Mouse (Mus musculus) CH12.LX (cell line): Measurements from ENCODE around the gene Itsn1. TPM values are rescaled to one million over a fixed set of nuclear protein-coding genes. Genes with fewer than 3 reads are reported as not detected.

ENCODE experiments used
- DNase-seq: peaks from one replicate; pipeline ENCODE4 v3.0.0-alpha.2; 2013; ENCODE audit errors: extremely low read depth
- H3K27ac ChIP-seq: 2 replicates; pipeline ENCODE4 v1.5.1; 2012; ENCODE audit warnings: low read depth, mild to moderate bottlenecking, control low read depth, moderate library complexity; ENCODE audit not compliant: insufficient read depth
- H3K27me3 ChIP-seq: replicated peaks from 2 replicates; pipeline ENCODE3; 2012; ENCODE audit warnings: inconsistent platforms
- H3K36me3 ChIP-seq, 2 experiments: replicated peaks in 1 of 2; 2 replicates each; pipeline versions ENCODE3 to v1.6.1; 2012; ENCODE audit warnings: inconsistent platforms in 1 of 2, low read length in 1 of 2, mild to moderate bottlenecking in 1 of 2, mixed read lengths in 1 of 2, moderate library complexity in 1 of 2; ENCODE audit not compliant: control insufficient read depth in 1 of 2, insufficient read depth in 1 of 2
- H3K4me1 ChIP-seq, 2 experiments: 2 replicates each; pipeline ENCODE4 v1.6.1; 2012; ENCODE audit warnings: inconsistent platforms in 1 of 2, moderate library complexity in 1 of 2; ENCODE audit not compliant: insufficient read depth in 2 of 2, control insufficient read depth in 1 of 2
- H3K4me2 ChIP-seq: 2 replicates; pipeline ENCODE4 v1.6.1; 2012; ENCODE audit warnings: low read depth, mild to moderate bottlenecking, control low read depth; ENCODE audit not compliant: poor library complexity, insufficient read depth, severe bottlenecking
- H3K4me3 ChIP-seq, 3 experiments: fragments of 150-350 bp in 1 of 3; sonication (generic) in 1 of 3; replicated peaks in 1 of 3; 2 replicates each; pipeline versions ENCODE3 to v1.5.1; 2011 to 2012; ENCODE audit warnings: low read depth in 2 of 3, low read length in 2 of 3, mild to moderate bottlenecking in 2 of 3, moderate library complexity in 2 of 3, control low read depth in 1 of 3, improper control_type of control experiment in 1 of 3, inconsistent platforms in 1 of 3, mixed read lengths in 1 of 3; ENCODE audit not compliant: poor library complexity in 1 of 3
- H3K79me2 ChIP-seq: replicated peaks from 2 replicates; pipeline ENCODE4 v1.6.1; 2012; ENCODE audit warnings: mild to moderate bottlenecking, moderate library complexity; ENCODE audit not compliant: control insufficient read depth, poor library complexity, insufficient read depth, severe bottlenecking; ENCODE audit errors: extremely low read depth
- H3K9ac ChIP-seq: 2 replicates; pipeline ENCODE4 v1.6.1; 2012; ENCODE audit warnings: low read depth, mild to moderate bottlenecking, control low read depth, moderate library complexity; ENCODE audit not compliant: insufficient read depth
- H3K9me3 ChIP-seq: replicated peaks from 2 replicates; pipeline ENCODE3; 2012; ENCODE audit warnings: low read length, inconsistent platforms, mixed read lengths
- CHD1 ChIP-seq: IDR thresholded peaks from 2 replicates; pipeline ENCODE4 v1.6.1; 2012; ENCODE audit warnings: low read depth, low read length, improper control_type of control experiment, inconsistent platforms
- CHD2 ChIP-seq: IDR thresholded peaks from 2 replicates; pipeline ENCODE4 v1.6.1; 2011; ENCODE audit warnings: low read length, improper control_type of control experiment
- CTCF ChIP-seq, 2 experiments: IDR thresholded peaks in 1 of 2; conservative IDR thresholded peaks in 1 of 2; 2 replicates each; pipeline ENCODE4 v1.5.1; 2011 to 2012; ENCODE audit warnings: low read depth in 2 of 2, low read length in 2 of 2, improper control_type of control experiment in 1 of 2, inconsistent platforms in 1 of 2, mild to moderate bottlenecking in 1 of 2, moderate library complexity in 1 of 2
- ELF1 ChIP-seq: IDR thresholded peaks from 2 replicates; pipeline ENCODE4 v1.6.1; 2014; ENCODE audit warnings: low read depth, mild to moderate bottlenecking, inconsistent platforms, low read length, improper control_type of control experiment
- EP300 ChIP-seq: IDR thresholded peaks from 2 replicates; pipeline ENCODE4 v1.6.1; 2011; ENCODE audit warnings: low read length, improper control_type of control experiment
- ETS1 ChIP-seq: conservative IDR thresholded peaks from 2 replicates; pipeline ENCODE4 v1.6.1; 2012; ENCODE audit warnings: low read depth, mild to moderate bottlenecking, inconsistent platforms, low read length, improper control_type of control experiment, moderate library complexity
- JUN ChIP-seq: IDR thresholded peaks from 2 replicates; pipeline ENCODE4 v1.6.1; 2011; ENCODE audit warnings: low read depth, mild to moderate bottlenecking, low read length, improper control_type of control experiment, moderate library complexity; ENCODE audit not compliant: insufficient read depth
- MAFK ChIP-seq: IDR thresholded peaks from 2 replicates; pipeline ENCODE4 v1.6.1; 2011; ENCODE audit warnings: low read length, improper control_type of control experiment; ENCODE audit not compliant: insufficient replicate concordance
- MAX ChIP-seq: IDR thresholded peaks from 2 replicates; pipeline ENCODE4 v1.6.1; 2011; ENCODE audit warnings: low read length, improper control_type of control experiment
- NRF1 ChIP-seq: IDR thresholded peaks from 2 replicates; pipeline ENCODE4 v1.6.1; 2014; ENCODE audit warnings: low read depth, mild to moderate bottlenecking, inconsistent platforms, low read length, improper control_type of control experiment, moderate library complexity
- POLR2A ChIP-seq: IDR thresholded peaks from 2 replicates; pipeline ENCODE4 v1.6.1; 2011; ENCODE audit warnings: low read depth, mild to moderate bottlenecking, improper control_type of control experiment, low read length
- RCOR1 ChIP-seq: conservative IDR thresholded peaks from 2 replicates; pipeline ENCODE4 v1.6.1; 2012; ENCODE audit warnings: low read depth, mild to moderate bottlenecking, inconsistent platforms, low read length, improper control_type of control experiment
- SMC3 ChIP-seq: IDR thresholded peaks from 2 replicates; pipeline ENCODE4 v1.6.1; 2011; ENCODE audit warnings: low read depth, low read length, improper control_type of control experiment
- TBP ChIP-seq: conservative IDR thresholded peaks from 2 replicates; pipeline ENCODE4 v1.6.1; 2011; ENCODE audit warnings: low read depth, low read length, improper control_type of control experiment
- TCF12 ChIP-seq: IDR thresholded peaks from 2 replicates; pipeline ENCODE4 v1.6.1; 2014; ENCODE audit warnings: low read depth, mild to moderate bottlenecking, inconsistent platforms, low read length, improper control_type of control experiment
- USF2 ChIP-seq: conservative IDR thresholded peaks from 2 replicates; pipeline ENCODE4 v1.6.1; 2011; ENCODE audit warnings: low read depth, low read length, improper control_type of control experiment
- ZKSCAN1 ChIP-seq: IDR thresholded peaks from 2 replicates; pipeline ENCODE4 v1.6.1; 2012; ENCODE audit warnings: low read depth, inconsistent platforms, low read length, improper control_type of control experiment, borderline replicate concordance
- dilution Hi-C: fragments of 300-500 bp; cut with MboI; formaldehyde crosslinking; loops from 2 replicates; pipeline ENCODE4 v1.14.3; 2020; ENCODE audit warnings: low sequenced_read_pairs; ENCODE audit not compliant: extremely low pct_unique_long_range_greater_than_20kb, extremely low pct_ligation_motif_present
- in situ Hi-C: fragments of 300-500 bp; cut with MboI; formaldehyde crosslinking; loops from 3 replicates; pipeline ENCODE4 v1.14.3; 2019; ENCODE audit warnings: low sequenced_read_pairs, low pct_ligation_motif_present, low pct_unique_long_range_greater_than_20kb, mixed read lengths
- polyA plus RNA-seq: library from polyadenylated mRNA; unstranded; fragments of >175 nt; gene quantifications from 2 replicates; pipeline ENCODE4 v1.2.1, GENCODE M21; 2012; ENCODE audit warnings: low read depth; ENCODE audit not compliant: insufficient read length
- total RNA-seq, 2 experiments: library from RNA; depleted of rRNA; stranded (reverse); fragments of 300-350 nt in 1 of 2; fragments of >200 nt in 1 of 2; gene quantifications; 2 replicates each; pipeline ENCODE4 v1.2.3; 2012 to 2014

Itsn1 gene
- total and polyA plus RNA-seq, 3 experiments, result 32.5 to 54.5 (median 46.3) TPM

DNA sequence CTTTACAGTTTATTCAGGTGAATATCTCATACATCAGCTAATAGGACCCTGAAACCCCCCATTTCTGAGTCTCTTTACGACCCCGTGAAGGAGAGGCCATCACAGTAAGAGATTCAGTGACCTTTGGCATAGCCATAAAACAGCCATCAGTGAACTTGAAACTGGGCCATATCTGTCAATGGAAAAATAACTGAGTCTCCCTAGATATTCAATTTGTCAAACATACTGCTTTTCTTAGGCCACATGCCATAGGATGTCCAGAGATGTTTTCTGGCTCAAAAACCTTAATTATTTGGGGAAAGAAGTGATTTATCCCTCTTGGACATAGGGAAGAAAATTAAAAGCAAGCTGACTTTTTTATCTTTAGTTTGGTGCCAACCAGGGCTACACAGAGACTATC is 104.5 kb downstream of the Itsn1 start:
- no peak overlapping the region for H3K4me2 ChIP-seq
- TF ChIP-seq MAX (no peak), CHD2 (no peak), ETS1 (no peak), TCF12 (no peak), CTCF (conservative IDR thresholded peaks at IDR 0.05 in 1 of 2, IDR thresholded peaks at IDR 0.05 in 1 of 2; ENCODE audit: low read depth in 2 of 2, low read length in 2 of 2) (no peak), USF2 (no peak), SMC3 (no peak), POLR2A (no peak), CHD1 (no peak)
- dilution Hi-C loops (no loop called here), in situ Hi-C loops (no loop called here)
- H3K9ac ChIP-seq, result no peak overlapping the region
- no peak overlapping the region for H3K27ac ChIP-seq
- H3K9me3 ChIP-seq, result no peaks in the 10 kb centered on the region
- peaks cover 2 to 6% of the 10 kb centered on the region in 2 experiments; a peak in 1 of 4 replicates for H3K4me1 ChIP-seq
- H3K27me3 ChIP-seq, result no peaks in the 10 kb centered on the region
- no peak for DNase-seq
- no peak overlapping the region for H3K4me3 ChIP-seq
- H3K36me3 ChIP-seq, result peaks cover 19 to 46% of the 10 kb centered on the region in 2 experiments
- H3K79me2 ChIP-seq, result no peaks in the 10 kb centered on the region

GRCm38 (mm10) chr16:91833981-91834380 is 104.9 kb downstream of the Itsn1 start:
- Histone ChIP-seq H3K27me3 (no peaks in the 10 kb centered on the region), H3K4me1 (peaks cover 2 to 7% of the 10 kb centered on the region in 2 experiments; a peak in 1 of 4 replicates), H3K4me3 (no peak overlapping the region), H3K79me2 (no peaks in the 10 kb centered on the region), H3K27ac (no peak overlapping the region), H3K4me2 (no peak overlapping the region), H3K9me3 (no peaks in the 10 kb centered on the region), H3K9ac (no peak overlapping the region), H3K36me3 (peaks cover 20 to 47% of the 10 kb centered on the region in 2 experiments)
- TF ChIP-seq RCOR1, result no peak
- no peak for TF ChIP-seq CHD2
- TF ChIP-seq ETS1, result no peak
- no peak for TF ChIP-seq JUN
- no peak for TF ChIP-seq NRF1
- no peak for TF ChIP-seq TBP
- no peak for TF ChIP-seq ELF1
- no peak for TF ChIP-seq EP300
- TF ChIP-seq ZKSCAN1, result no peak
- no peak for TF ChIP-seq TCF12
- no peak for TF ChIP-seq CTCF (conservative IDR thresholded peaks at IDR 0.05 in 1 of 2, IDR thresholded peaks at IDR 0.05 in 1 of 2; ENCODE audit: low read depth in 2 of 2, low read length in 2 of 2)
- no peak for TF ChIP-seq MAFK
- TF ChIP-seq USF2, result no peak
- DNase-seq, result no peak
- dilution Hi-C loops, result no loop called here
- in situ Hi-C loops, result no loop called here
